Mouse (Mus musculus): ENCODE measurements around the gene Syt12.

The Syt12 gene

GRCm38 (mm10) chr19:4442408-4442807 is 34.8 kb downstream of the Syt12 start:
- peak; percentile 65 for DNase-seq

- DNase-seq: no peak
Observed at GRCm38 (mm10) chr19:4441621-4442161, 35.6 kb downstream of the Syt12 start.

- DNase-seq: peak; percentile 51
Observed at GRCm38 (mm10) chr19:4441090-4441591, 36.1 kb downstream of the Syt12 start.

DNA sequence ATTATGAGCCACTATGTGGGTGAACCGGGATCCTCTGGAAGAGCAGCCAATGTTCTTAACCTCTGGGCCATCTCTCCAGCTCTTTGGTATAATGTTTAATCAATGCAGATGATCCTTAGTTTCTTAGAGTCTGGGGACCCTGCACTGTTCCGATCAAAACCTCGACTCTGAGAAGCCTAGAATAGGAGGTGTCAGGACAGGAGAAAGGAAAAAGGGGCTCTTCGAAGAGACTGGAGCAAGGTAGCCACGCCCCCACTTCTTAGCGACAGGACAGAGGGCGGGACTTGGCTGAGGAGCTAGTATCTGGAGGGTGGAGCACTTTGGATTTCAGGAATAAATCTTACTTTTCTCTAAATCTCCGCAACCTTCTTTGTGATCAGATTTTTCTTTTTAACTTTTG is 37.0 kb downstream of the Syt12 start:
- no peak for DNase-seq

DNA sequence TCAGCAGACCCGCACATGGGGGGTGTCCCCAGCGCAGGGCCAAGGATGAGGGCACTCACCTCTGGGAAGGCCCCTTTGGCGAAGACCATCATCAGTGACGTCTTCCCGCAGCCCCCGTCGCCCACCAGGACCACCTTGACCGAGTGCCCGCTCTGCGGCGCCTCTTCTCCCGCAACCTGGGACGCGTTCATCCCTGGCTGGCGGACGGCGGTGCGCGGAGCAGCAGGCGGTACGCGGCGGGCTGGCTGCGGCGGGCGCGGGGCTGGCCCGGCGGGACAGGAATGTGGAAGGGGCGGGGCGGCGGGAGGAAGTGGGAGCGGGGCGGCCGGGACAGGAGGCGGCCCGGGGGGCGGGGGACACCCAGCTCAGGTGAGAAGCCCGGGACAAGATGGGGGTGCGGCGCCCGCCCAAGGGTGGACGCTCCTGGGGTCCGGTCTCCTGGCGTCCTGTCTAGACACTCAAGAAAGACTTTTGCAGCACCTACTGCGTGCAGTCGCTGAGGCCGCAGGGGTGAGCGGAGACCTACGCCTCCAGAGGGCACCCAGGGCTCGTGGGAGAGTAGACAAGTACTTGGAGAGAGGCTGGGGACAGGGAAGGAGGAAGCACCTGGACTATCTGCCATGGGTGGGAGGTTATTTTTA is 38.0 kb downstream of the Syt12 start, which contains the start of gene Rhod:
TSS of gene Rhod (minus strand) at position 272 of the 641 bp plus-strand sequence.
- no peak for DNase-seq

GRCm38 (mm10) chr19:4438791-4439160 is 38.5 kb downstream of the Syt12 start:
- DNase-seq: no peak

DNA sequence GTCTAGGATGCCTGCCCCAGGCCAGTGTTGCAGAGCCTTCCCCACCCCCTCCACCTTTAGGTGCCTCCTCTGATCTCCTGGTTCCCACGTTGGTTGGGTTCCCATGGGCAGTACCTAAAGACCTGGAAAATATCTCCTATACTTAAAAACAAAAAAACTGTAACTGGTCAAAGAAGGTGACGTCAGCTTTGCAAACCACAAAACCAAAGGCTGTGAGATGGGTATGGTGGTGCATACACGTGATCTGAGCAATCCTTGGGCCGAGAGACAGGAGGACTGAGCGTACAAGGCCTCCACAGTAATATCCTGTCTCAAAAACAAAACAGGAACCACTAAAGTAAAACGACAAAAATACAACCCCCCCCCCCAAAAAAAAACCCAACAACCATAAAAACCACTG is 39.4 kb downstream of the Syt12 start:
- DNase-seq: no peak

- DNase-seq: no peak
Observed at GRCm38 (mm10) chr19:4436254-4436653, 41.0 kb downstream of the Syt12 start.

DNA sequence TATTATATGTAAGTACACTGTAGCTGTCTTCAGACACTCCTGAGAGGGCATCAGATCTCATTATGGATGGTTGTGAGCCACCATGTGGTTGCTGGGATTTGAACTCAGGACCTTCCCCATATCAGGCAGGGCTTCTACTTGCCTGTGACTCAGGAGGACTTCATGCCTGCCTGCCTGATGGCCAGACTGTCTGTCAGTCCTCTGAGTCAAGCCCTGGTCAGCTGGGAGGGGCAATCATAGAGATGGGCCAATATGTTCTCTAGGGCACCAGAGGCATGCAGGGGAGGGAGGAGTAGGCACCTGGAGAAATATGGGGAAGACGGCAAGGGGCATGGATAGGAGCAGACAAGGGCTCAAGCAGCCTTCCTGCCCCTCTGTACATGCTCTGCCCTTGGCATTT is 42.2 kb downstream of the Syt12 start:
- no peak for DNase-seq

DNA sequence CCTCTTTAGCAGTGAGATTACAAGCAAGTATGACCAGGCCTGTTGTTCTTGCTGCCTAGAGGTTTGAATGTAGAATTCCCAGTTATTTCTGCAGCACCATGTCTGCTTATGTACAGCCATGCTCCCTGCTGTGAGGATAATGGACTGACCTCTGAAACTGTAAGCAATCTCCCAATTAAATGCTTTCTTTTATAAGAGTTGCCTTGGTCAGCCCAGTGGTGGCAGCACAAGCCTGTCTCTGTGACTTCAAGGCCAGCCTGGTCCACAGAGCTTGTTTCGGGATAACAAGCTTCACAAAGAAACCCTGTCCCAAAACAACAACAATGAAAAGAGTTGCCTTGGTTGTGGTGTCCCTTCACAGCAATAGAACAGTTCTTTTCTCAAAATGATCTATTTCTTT is 43.5 kb downstream of the Syt12 start:
- no peak for DNase-seq

GRCm38 (mm10) chr19:4430091-4430620 is 47.1 kb downstream of the Syt12 start:
- no peak for DNase-seq

- peak; percentile 38 for DNase-seq
Observed at GRCm38 (mm10) chr19:4425610-4426366, 51.5 kb downstream of the Syt12 start.

DNA sequence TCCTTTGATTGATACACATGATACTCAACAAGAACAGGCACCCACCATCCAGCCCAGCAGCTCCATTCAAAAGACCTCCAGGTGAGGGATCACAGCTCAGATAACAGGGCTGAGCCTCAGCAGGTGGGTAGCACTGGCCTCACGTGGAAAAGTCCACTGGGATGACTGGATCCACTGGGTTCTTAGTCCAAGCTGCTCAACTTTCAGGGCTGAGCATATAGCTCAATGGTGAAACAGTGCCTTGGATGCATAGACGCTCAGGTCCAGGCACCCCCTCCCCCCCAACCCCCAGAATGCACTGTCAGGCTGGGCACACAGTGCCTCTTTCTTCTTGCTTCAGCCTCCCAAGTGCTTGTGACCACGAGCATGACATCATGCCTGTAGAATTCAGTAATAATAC is 54.2 kb downstream of the Syt12 start:
- DNase-seq: no peak

DNA sequence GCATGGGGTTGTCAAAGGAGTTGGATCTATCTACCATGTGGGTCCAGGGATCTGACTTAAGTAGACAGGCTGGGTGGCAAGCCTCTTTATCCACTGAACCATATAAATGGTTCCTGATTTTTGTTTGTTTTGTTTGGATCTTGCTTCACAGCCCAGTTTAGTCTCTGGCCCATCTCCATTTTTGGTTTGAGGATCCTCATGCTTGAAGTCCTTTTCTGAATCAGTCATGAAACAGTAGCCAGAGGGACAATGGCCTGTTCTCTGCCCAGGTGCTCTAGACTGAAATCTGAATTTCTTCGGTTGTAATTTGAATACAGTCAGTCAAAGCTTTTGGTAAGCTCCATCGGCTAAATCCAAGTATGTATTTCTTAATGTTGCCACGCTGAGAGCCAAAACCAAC is 54.7 kb downstream of the Syt12 start:
- DNase-seq: no peak

GRCm38 (mm10) chr19:4420153-4420910 is 56.9 kb downstream of the Syt12 start:
- DNase-seq: peak; percentile 82

GRCm38 (mm10) chr19:4419711-4420110 is 57.5 kb downstream of the Syt12 start:
- no peak for DNase-seq

DNA sequence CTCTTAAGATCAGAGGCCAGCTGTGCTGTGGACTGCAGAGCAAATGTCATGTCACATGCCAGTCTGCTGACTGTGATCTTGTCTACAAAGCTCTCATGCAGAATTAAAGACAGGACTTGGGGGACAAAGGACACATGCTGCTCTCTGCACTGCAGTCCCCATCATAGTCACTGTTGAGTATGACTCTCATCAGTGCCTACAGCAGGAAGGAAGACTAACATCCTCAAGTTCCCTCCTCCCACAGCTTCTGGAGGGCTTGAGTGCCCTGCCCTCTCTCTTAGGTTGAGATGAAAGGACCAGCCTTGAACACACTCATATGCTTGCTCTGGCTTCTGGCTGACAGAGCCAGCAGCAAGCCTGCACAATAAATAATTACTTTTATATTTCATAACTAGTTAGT is 59.5 kb downstream of the Syt12 start:
- no peak for DNase-seq

DNA sequence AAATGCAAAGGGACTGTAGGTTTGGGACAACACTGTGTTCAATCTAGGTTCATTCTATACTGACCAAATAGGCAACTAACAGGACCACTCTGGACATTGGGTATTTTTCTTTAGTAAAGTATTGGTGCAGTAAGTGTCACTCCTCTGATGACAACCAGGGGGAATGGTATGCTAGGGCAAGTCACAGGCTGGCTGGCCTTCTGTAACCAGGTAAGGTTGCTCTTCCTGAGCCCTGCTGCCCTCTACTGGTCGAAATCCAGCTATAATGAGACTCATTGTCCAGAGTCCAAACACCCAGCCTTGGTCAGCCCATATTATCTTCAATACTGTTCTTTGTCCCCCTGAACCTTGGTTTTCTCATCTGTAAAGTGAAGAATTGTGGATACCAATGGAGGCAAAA is 60.1 kb downstream of the Syt12 start:
- peak; percentile 68 for DNase-seq

- no peak for DNase-seq
Observed at GRCm38 (mm10) chr19:4414631-4415030, 62.6 kb downstream of the Syt12 start.

DNA sequence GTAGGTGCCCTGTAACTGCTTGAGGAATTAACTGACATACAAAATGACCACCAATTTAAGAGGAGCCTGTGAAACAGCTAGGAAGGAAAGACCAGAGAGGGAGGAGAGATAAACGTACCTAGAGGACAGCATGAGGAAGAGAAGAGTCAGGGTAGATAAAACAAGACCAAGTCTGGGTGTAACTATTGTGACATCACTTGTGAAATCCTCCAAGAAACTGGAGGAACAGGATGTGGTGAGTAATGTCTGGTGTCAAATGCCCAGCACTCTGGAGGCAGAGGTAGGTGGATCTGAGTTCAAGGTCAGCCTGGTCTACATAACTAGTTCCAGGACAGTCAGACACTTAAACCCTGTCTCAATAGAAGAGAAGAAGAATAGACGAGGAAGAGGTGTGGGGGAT is 68.2 kb downstream of the Syt12 start:
- DNase-seq: no peak

DNA sequence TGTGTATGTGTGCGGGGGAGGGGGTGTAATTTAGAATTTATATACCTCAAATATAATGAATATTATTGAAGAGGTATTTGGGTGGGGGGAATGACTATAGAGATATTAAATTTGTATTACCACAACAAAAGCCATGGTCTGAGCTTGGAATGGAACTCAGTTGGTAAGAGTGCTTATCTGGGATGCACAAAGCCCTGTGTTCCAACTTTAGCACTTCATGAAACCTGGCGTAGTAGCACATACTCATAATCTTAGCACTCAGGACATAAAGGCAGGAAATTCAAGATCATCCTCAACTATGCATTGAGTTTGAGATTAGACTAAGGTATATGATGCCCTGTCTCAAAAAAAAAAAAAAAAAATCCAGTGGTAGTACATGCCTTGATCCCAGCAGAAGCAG is 72.4 kb downstream of the Syt12 start:
- no peak for DNase-seq

GRCm38 (mm10) chr19:4398959-4399358 is 78.3 kb downstream of the Syt12 start:
- DNase-seq: no peak

DNA sequence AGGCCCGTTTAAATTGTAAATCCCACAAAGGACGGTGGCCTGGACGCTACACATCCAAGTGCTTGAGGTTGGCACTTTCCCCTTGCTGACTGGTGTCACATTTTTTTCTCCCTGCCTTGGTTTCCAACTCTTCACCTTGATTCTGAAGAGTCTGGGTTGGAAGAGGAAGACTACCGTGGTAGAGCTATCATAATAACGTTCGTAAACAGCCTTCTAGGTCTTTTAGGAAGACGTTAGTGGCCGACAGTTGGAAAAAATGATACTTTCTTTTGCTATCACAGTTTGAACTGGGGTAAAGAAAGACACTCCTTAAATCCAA is 78.7 kb downstream of the Syt12 start:
- DNase-seq: no peak
